Mouse (Mus musculus) spleen, adult 12 weeks (tissue): ENCODE measurements around the gene Apaf1.

Experiments
- DNase-seq: peaks from one replicate; pipeline ENCODE4 v3.0.0; 2022; ENCODE audit warnings: low spot score

Gene Apaf1

GRCm38 (mm10) chr10:91082550-91083392, at the start of gene Apaf1, which contains the start of gene Ikbip:
Gene Apaf1 (minus strand): TSS chr10:91082770.
Gene Ikbip (plus strand): TSS chr10:91082940.
- peak; percentile 100 for DNase-seq

GRCm38 (mm10) chr10:91131565-91131964, 49.0 kb upstream of the Apaf1 start:
- no peak for DNase-seq

GRCm38 (mm10) chr10:91130792-91131191, 48.2 kb upstream of the Apaf1 start:
- DNase-seq = no peak

GRCm38 (mm10) chr10:91128551-91129160, 46.1 kb upstream of the Apaf1 start:
- DNase-seq = no peak

DNA sequence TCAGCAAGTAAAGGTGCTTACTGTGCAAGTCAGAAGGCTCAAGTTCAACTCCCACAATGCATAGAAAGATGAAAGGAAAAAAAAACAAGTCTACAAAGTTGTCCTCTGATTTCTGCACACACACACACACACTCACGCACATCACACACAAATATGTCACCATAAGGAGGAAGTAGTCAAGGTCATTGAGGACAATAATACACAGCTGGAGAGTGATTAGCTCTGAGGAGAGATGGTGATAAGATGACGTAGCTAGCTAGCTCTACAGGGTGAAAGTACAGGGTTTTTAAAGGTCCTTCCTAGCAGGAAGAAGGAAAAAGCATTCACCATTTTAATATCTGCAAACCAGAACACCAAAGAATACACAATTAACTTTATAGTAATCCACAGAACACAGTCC, 44.8 kb upstream of the Apaf1 start:
- DNase-seq = no peak

GRCm38 (mm10) chr10:91126618-91127355, 44.2 kb upstream of the Apaf1 start:
- no peak for DNase-seq

GRCm38 (mm10) chr10:91123828-91124822, 41.6 kb upstream of the Apaf1 start, which contains the start of gene Slc25a3:
Gene Slc25a3 (minus strand): TSS chr10:91124059.
- peak; percentile 96 for DNase-seq

DNA sequence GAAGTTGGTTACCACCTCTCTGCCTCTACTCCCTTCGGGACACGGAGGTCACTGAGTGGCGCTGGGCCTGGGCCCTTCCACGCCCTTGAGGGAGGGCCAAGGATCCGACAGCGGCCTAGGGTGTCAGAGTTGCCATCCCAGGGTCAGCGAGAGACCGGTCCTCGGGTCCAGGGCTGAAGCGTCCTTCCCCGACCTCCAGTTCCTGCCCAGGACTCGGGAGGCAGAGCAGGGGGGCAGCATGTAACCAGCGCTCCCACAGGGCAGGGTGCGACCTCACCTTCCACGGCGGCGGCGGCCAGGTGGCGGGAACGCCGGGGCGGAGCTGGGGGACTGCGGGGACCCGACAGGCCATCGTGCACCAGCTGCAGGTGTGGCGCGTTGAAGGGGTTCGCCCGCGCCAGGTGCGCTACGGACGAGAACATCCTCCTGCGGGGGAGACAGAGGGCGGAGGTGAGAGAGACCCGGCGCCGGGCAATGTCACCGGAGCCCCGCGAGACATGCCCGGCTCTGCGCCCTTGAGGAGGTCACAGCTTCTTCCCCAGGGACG, 40.8 kb upstream of the Apaf1 start:
- peak; percentile 61 for DNase-seq

GRCm38 (mm10) chr10:91122646-91123045, 40.1 kb upstream of the Apaf1 start:
- DNase-seq = no peak

DNA sequence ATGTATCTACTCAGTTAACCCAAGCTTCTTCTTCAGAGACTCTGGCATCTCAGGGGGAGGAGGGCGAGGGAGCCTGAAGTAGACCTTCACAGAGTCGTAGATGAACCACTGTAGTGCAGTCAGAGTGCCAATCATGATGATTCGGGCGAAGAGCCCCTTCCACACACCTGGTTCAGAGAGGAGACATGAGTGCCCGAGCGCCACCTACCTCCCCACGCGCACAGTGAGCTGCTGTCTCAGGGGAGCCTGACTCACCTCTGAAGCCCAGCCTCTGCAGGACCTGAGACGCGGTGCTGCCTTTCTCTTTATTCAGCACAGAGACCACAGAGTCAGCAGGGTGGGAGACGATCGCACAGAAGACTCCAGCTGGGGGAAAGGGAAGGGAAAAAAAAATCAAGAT, 34.4 kb upstream of the Apaf1 start:
- DNase-seq = no peak

GRCm38 (mm10) chr10:91109841-91110240, 27.3 kb upstream of the Apaf1 start:
- DNase-seq = no peak

GRCm38 (mm10) chr10:91105981-91106380, 23.4 kb upstream of the Apaf1 start:
- no peak for DNase-seq

DNA sequence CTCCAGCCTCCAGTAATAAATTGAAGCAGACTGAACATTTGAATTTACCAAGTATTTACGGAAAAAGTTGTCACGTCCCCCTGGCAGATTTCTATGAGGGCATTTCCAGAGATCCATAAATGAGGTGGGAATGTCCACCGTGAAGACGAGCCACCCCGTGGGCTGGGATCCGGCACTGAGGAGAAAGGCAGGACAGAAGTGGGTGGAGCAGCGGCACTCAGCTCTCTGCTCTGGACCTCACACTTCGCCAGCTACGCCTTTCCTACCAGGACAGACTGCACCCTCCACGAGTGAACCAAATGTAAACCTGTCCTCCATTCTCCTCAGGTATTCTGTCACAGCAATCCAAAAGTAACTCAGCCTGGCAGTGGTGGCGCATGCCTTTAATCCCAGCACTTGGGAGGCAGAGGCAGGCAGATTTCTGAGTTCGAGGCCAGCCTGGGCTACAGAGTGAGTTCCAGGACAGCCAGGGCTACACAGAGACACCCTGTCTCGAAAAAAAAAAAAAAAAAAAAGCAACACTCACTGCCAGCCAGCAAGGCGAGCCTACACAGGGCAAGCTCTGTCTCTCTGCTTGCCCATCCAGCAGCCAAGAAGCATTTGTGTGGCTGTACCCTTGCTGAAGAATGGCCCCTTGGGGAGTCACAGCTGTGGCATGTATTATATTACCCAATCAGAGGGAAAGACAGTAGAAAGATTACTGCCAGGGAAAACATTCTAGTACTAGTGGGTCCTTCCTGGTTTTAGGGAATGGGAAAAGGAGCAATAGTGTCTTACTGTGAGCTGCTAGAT, 20.4 kb upstream of the Apaf1 start:
- DNase-seq = no peak

DNA sequence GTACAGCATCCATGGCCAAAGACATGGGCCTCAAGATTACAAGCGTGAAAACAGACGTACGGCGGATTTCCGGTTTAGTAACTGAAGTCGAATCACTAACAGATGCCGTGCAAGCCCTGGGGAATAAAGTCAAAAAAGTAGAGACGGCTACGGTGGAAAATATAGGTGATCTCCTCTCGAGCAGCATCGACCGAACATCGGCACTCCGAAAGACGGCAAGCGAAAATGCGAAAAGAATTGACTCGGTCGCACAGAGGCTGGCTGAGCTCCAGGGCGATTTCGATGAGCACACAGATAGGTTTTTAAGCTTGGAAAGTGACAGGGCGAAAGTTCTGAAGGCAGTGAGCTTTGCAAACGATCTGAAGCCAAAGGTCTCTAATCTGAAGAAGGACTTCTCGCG, 19.4 kb upstream of the Apaf1 start:
- DNase-seq = no peak

DNA sequence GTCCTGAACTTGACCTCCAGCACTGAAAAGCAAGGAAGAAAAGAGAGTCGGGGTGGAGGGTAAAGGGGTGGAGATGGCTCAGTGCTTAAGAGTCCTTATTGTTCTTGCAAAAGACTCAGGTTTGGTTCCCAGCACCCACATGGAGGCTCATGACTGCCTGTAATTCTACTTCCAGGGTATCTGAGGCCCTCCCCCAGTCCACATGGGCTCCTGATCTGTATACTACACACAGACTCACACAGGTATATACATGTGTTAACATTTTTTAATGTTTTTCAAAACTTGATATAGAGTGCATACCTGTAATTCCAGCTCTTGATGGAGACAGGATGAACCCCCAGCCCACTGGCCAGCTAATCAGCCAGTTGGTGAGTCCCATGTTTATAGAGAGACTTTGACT, 17.5 kb upstream of the Apaf1 start:
- DNase-seq = no peak

DNA sequence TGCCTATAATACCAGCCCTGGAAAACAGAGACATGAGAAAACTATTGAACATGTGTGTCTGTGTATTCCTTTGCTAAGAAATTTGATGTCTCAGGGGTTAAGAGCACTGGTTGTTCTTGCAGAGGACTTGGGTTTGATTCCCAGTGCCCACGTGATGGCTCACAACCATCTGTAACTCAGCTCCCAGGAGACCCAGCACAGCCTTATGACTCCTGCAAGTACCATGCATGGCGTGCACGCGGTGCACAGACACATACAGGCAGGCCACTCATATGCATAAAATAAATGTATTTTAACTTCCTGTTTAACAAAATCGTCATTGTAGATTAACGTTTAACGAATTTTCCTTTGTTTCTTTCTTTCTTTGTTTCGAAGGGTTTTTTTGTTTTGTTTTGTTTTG, 15.5 kb upstream of the Apaf1 start:
- no peak for DNase-seq

DNA sequence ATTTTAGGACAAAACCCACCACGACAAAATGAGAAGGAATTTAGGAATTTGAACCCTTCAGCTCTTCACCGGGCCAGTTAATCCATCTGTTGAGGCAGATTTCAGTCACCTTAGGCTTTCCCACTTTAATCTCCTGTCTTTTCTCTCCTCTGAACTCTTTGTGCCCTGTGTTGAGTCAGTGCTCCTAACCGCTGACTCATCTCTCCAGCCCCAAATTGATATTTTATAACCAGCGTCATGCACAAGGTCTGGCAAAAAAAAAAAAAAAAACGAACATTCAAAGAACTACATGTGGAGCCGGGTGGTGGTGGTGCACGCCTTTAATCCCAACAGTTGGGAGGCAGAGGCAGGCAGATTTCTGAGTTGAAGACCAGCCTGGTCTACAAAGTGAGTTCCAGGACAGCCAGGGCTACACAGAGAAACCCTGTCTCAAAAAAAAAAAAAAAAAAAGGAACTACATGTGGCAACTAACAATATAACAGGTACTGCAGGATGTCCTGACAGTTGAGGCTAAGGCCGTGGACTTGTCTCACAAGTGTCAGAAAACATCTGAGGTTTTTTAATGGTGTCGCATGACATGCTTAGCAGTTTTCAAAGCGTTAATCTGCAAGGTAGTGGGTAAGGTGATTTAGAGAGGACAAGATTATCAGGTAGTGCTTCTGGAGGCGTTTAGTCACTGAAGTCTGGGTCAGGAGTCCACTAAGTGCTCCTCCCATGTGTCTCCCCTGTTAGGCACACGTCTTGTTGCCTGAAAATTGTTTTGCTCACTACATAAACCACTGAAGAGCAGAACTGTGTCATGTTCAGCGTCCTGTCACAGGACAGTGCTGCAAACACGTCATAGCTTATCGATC, 11.9 kb upstream of the Apaf1 start:
- no peak for DNase-seq

DNA sequence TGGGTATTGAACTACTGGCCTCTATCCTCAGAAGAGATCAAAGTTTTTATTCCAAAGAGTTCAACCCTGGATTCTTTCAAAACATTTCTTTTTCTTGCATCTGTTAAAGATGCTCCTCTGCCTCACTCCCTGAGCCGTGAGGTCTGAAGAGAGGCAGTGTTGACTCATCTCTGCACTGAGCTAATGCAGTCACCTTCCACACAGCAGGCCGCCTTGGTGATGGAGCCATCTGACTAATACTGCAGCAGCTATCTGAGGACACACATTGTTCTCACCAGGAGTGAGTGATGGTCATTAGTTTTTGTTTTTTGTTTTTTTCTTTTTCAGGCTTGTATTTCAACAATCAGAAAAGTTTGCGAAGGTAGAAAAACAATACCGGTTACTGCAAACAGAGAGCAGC, 10.2 kb upstream of the Apaf1 start:
- DNase-seq = no peak

DNA sequence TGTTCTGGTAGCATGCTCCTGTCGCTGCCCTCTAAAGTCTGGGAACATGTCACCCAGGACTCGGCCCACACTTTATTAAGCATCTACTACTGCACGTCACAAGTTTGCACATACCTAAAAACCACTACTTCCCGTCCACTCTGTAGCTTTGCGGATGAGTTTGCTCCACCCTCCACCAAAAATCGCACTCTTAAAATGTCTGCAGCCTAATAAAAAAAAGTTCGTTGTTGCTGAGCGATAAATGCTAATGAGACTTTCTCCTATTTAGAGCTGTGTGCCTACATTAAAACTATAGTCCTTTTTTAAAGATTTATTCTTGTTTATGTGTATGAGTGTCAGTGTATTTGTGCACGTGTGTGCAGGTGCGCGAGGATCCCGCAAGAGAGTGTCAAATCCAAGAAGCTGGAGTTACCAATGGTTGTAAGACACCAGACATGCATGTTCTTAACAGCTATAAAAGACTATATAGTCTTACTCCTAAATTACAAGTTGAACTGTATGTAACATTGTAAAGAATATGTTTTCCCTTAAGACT, 890 bp upstream of the Apaf1 start:
- no peak for DNase-seq
